Mouse (Mus musculus) bone marrow macrophage, adult 2 months (primary cell): ENCODE measurements around the gene Cox6a1. TPM values are rescaled to one million over a fixed set of nuclear protein-coding genes. Genes with fewer than 3 reads are reported as not detected.
"Not testable (repeated sequence)": the region's sequence is repeated elsewhere in the genome, so short reads cannot be mapped to it uniquely, and the experiment has no call there.

Experiments
- H3K27ac ChIP-seq: 2 replicates; pipeline ENCODE4 v1.5.1; 2012; ENCODE audit warnings: low read depth, low read length; ENCODE audit not compliant: insufficient read depth
- H3K4me1 ChIP-seq: 2 replicates; pipeline ENCODE4 v1.6.1; 2012; ENCODE audit warnings: low read length; ENCODE audit not compliant: control insufficient read depth, insufficient read depth
- H3K4me3 ChIP-seq: 2 replicates; pipeline ENCODE4 v1.5.1; 2012; ENCODE audit warnings: mild to moderate bottlenecking, low read length, moderate library complexity; ENCODE audit not compliant: insufficient read depth
- CTCF ChIP-seq: IDR thresholded peaks from 2 replicates; pipeline ENCODE4 v1.5.1; 2012; ENCODE audit warnings: low read depth, mild to moderate bottlenecking, low read length, moderate library complexity
- POLR2A ChIP-seq: IDR thresholded peaks from 2 replicates; pipeline ENCODE4 v1.6.1; 2012; ENCODE audit warnings: mild to moderate bottlenecking, low read depth, low read length, borderline replicate concordance
- polyA plus RNA-seq: library from polyadenylated mRNA; stranded (reverse); fragments of >200 nt; gene quantifications from 2 replicates; pipeline ENCODE4 v1.2.4, GENCODE M21; 2012; ENCODE audit not compliant: missing spikeins, insufficient read depth, insufficient read length

Gene Cox6a1
- polyA plus RNA-seq: 445 and 473 TPM in 2 replicates

DNA sequence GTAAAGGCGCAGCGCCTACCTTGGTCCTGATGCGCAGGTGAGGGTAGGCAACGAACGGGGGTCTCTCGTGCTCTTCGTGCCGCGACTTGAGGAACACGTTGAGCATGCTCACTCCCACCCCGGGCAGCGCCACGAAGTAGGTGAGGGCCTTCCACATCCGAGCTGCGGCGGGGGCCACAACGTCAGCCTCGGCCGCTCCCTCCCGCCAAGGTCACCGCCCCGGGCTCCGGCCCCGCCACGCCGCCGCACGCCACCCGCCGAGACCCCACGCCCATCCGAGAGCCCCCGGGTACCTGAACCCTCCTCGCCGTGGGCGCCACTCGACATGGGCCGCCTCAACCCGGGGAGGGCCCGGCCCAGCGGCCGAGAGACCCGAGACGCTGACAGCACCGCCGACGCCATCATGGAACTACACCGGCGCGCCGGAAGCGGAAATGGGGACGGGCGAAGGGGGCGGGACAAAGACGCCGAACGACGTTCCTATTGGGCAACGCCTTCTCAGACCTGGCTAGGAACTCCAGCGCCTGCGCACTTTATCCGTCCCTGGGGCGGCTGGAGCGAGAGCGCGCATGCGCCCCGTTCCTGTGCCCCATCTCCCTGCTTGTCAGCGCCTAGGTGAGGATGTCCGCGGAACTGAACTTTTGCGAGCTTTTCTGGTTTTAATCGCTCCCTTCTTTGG is at the start of gene Cox6a1:
Gene Cox6a1, minus strand, starts transcription at position 436 of the 679 bp plus-strand sequence.
- Histone ChIP-seq H3K4me1 (peaks cover 7% of the 10 kb centered on the region), H3K27ac (peak within 1 kb of the TSS; percentile 38), H3K4me3 (peak within 1 kb of the TSS; percentile 93)
- TF ChIP-seq POLR2A: no peak
- TF ChIP-seq CTCF: no peak

DNA sequence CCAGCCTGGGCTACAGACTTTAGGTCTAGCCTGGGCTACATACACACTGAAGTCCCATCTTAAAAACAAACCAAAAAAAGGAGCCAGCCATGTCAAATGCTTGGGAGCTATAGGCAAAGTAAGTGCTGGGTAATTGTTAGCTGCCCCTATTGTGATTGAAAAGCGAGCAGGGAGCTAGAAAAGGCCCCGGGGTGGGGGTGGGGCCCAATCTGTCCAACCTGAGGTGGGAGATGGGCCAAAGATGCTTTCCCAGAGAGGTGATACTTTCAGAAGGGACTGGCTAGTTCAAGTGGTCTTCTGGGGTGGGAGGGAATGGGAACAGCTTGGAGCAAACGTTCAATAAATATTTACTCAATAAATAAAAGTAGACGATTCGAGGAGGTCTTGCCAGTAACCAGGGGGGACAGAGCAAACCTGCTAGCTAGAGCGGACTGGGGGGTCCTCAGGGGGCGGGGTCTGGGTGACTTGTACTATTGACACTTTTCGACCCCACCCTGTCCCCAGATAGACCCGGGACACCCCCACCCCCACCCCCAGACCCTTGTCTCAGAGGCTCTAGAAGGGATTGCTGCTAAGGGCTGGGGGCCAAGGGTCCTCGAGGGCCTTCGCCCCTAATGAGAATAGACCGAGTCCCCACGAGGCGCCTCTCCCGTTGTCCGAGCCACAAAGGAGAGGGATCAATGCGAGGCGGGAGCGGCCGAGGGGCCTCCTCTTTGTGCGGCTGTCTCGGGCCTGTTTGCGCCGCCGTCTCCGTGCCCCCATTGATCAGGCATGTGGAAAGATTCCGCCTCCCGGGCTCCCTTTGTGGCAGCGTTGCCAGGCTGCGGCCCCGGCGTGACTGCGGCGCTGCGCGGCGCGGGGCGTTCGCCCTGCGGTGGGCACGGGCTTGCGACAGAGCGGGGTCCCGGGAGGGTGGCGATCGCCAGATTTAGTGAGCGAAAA is 49.3 kb upstream of the Cox6a1 start:
- Histone ChIP-seq H3K27ac (no peak overlapping the region), H3K4me1 (no peaks in the 10 kb centered on the region), H3K4me3 (no peak overlapping the region)
- no peak for TF ChIP-seq CTCF
- no peak for TF ChIP-seq POLR2A

DNA sequence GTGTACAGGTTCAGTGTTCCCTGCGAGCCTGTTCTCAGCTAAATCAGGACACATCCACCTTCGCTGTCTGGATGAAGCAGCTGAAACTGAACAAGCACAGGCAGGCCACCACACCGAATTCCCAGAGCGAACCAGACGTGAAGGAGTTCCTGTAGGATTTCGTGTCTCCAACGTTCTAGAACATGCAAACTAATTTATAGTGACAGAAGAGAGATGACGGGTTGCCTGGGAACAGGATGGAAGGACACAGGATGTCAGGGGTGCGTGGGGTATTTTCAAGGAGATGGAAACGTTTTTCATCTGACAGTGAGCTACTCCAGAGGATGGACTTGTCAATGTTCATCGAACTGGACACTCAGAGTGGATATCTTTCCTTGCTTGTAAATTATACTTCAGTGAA is 47.9 kb upstream of the Cox6a1 start:
- no peak for TF ChIP-seq CTCF
- TF ChIP-seq POLR2A: no peak
- Histone ChIP-seq H3K4me3 (no peak overlapping the region), H3K27ac (no peak overlapping the region), H3K4me1 (no peaks in the 10 kb centered on the region)

DNA sequence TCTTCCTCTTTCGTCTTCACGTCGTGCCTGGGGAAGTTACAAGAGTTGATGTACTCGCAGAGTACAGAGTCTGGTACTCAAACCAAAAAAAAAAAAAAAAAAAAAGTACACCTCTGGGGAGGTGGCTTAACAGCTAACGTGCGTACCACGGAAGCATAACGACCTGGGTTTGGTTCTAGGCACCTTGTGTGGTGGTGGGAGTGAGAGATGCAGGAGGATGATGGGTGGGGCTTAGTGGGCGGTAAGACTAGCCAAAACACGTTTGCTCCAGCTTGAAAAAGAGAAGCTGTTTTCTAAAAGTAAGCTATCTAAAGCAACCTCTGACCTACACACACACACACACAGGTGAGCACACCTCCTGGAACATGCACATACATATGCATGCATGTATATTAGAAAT is 46.1 kb upstream of the Cox6a1 start:
- TF ChIP-seq POLR2A (no peak), CTCF (no peak)
- Histone ChIP-seq H3K27ac (no peak overlapping the region), H3K4me3 (no peak overlapping the region), H3K4me1 (no peaks in the 10 kb centered on the region)

DNA sequence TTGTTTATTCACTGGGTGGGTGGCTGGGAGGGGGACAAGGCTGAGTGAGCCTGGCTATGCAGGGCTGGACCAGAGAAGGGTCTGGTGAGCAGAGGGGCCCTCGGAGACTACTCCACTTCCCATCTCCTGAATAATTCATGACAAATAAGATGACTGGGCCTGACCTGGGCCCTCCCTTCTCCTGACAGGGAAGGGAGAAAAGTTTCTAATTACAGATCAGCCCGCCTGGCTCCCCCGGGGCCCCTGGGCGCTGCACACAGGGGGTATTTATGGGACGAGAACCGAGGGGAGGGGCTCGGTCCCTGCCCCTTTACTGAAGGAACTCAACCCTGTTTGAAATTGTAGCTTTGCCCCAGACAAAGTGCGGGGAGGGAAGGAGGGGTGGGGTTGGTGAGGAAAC is 45.4 kb upstream of the Cox6a1 start:
- H3K27ac ChIP-seq: no peak overlapping the region
- H3K4me3 ChIP-seq: no peak overlapping the region
- H3K4me1 ChIP-seq: no peaks in the 10 kb centered on the region
- no peak for TF ChIP-seq POLR2A
- TF ChIP-seq CTCF: no peak

DNA sequence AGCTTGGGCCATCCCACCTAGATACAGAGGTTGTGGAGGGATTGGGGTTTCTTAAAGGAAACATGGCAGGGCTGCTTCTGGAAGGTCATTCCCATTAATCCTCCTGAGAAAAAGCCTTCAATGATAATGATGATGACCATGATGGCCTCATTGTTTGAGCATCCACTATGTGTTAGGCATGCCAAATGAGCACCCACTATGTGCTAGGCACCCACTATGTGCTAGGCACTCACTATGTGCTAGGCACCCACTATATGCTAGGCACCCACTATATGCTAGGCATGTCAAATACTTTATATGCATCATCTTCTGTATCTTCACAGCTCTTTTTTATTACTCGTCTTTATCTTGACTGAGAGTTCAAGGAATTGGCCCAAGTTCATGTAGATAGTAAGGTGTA is 44.2 kb upstream of the Cox6a1 start:
- Histone ChIP-seq H3K4me1 (no peaks in the 10 kb centered on the region), H3K27ac (no peak overlapping the region), H3K4me3 (no peak overlapping the region)
- TF ChIP-seq POLR2A: no peak
- TF ChIP-seq CTCF: no peak

DNA sequence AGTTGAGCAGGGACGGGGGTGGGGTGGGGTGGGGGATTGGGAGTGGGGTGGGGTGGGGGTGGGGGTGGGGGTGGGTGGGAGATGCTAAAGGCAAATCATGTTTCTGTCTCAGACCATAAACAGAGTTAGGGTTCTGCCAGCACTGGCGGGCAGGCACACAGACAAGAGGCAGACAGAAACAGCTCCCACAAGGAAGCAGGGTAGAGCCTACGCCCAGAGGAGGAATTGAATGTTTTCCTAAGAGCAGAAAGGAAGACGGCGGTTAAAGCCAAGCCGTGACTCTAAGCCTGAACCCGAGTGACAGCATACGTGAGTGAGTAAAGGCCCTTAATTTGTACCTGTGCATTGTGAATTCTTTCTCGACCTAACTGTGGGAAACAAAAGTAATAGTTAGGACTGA is 43.2 kb upstream of the Cox6a1 start:
- TF ChIP-seq POLR2A (no peak), CTCF (no peak)

DNA sequence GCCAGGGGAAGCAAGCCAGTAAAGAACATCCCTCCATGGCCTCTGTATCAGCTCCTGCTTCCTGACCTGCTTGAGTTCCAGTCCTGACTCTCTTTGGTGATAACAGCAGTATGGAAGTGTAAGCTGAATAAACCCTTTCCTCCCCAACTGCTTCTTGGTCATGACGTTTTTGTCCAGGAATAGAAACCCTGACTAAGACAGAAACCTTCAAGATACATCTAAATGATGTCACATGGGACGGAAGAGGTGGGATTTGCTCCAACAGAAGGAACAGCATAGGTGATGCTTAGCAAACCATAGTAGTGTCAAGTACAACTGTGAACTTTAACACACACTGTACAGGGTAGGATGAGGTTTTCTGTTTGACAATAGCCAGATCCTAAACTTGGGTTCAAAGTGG is 30.1 kb upstream of the Cox6a1 start:
- H3K27ac ChIP-seq, H3K4me3 ChIP-seq, H3K4me1 ChIP-seq: not testable (repeated sequence)

More for the DNA sequence above, 43.2 kb upstream of the Cox6a1 start:
- no peaks in the 10 kb centered on the region for H3K4me1 ChIP-seq
- no peak overlapping the region for H3K4me3 ChIP-seq
- H3K27ac ChIP-seq: no peak overlapping the region

DNA sequence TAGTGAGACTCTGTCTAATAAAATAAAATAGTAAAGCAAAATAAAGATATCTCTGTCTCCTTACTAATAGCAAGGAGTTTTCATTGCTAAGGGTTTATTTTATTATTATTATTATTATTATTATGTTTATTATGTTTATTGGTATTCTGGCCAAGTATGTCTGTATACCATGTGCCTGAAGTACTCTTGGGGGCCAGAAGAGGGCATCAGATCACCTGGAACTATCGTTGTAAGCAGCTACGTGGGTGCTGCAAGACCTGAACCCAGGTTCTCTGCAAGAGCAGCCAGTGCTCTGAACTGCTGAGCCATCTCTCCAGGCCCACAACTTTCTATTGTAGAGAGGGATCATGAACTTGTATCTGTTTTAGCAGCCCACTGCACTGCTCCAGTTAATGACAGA is 26.7 kb upstream of the Cox6a1 start:
- Histone ChIP-seq H3K27ac (no peak overlapping the region), H3K4me3 (no peak overlapping the region), H3K4me1 (no peaks in the 10 kb centered on the region)
- TF ChIP-seq POLR2A (no peak), CTCF (no peak)

DNA sequence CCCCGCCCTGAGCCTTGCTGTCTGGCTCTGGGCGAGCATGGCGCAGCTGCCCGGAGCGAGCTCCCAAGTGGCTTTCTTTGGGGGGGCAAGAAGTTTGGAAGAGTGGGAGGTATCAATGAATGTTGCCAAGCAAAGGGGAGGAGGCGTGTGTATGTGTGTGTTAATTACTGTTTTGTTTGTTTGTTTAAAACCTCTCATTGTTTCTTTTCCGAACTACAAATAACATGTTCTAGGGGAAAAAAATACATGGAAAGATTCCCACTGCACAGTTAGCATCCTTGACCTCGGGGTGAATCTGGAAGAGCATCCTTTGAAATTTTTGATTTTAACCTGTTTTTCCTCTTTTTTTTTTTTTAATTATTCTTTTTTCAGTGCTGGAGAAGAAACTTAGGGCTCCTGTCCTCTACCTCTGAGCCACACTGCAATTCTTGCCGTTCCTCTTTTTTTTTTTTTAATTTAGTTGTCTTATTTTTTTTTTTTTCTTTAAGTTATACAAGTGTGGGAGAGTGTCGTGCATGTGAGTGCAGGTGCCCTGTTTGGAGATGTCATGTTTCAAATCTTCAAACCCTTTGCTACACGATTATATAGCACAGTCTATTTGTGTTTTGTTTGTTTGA is 25.5 kb upstream of the Cox6a1 start:
- Histone ChIP-seq H3K4me3 (no peak overlapping the region), H3K27ac (no peak overlapping the region), H3K4me1 (no peaks in the 10 kb centered on the region)
- no peak for TF ChIP-seq POLR2A
- no peak for TF ChIP-seq CTCF
